Mouse (Mus musculus) liver, embryonic 11.5 days (tissue): ENCODE measurements at regions not wholly inside any gene's neighbourhood (a gene's known extent, or its start where the extent isn't known, plus 50 kb on each side); places are given as distances from the start of the nearest gene placed in this dataset.

Experiments used
- ATAC-seq: fragments of 200-750 bp; cut with Nextera tagmentation; replicated peaks from 2 replicates; pipeline ENCODE4 v1.8.0; 2017; ENCODE audit warnings: moderate number of reproducible peaks, mild to moderate bottlenecking, moderate TSS enrichment, moderate library complexity; ENCODE audit not compliant: low FRiP score
- DNase-seq: peaks from one replicate; pipeline ENCODE4 v3.0.0-alpha.2; 2017; ENCODE audit warnings: low spot score
- H3K27ac ChIP-seq: fragments of 300-500 bp; sonication (generic); 2 replicates; pipeline ENCODE4 v1.5.1; 2014; ENCODE audit warnings: mild to moderate bottlenecking, low read depth, low read length, control low read depth
- H3K27me3 ChIP-seq: fragments of 300-500 bp; sonication (generic); replicated peaks from 2 replicates; pipeline ENCODE4 v1.6.1; 2014; ENCODE audit warnings: low read length, mixed read lengths; ENCODE audit not compliant: control insufficient read depth, insufficient read depth
- H3K36me3 ChIP-seq: fragments of 300-500 bp; sonication (generic); 2 replicates; pipeline ENCODE4 v1.6.1; 2014; ENCODE audit warnings: mild to moderate bottlenecking, low read length, moderate library complexity, mixed read lengths; ENCODE audit not compliant: control insufficient read depth, insufficient read depth
- H3K4me1 ChIP-seq: fragments of 300-500 bp; sonication (generic); replicated peaks from 2 replicates; pipeline ENCODE4 v1.6.1; 2014; ENCODE audit warnings: low read length, mixed read lengths; ENCODE audit not compliant: control insufficient read depth, insufficient read depth
- H3K4me2 ChIP-seq: fragments of 300-500 bp; sonication (generic); 2 replicates; pipeline ENCODE4 v1.6.1; 2014; ENCODE audit warnings: mild to moderate bottlenecking, control low read depth, moderate library complexity
- H3K4me3 ChIP-seq: fragments of 300-500 bp; sonication (generic); 2 replicates; pipeline ENCODE4 v1.5.1; 2014; ENCODE audit warnings: low read depth, low read length, control low read depth
- H3K9ac ChIP-seq: fragments of 300-500 bp; sonication (generic); 2 replicates; pipeline ENCODE4 v1.6.1; 2014; ENCODE audit warnings: low read depth, low read length, control low read depth
- H3K9me3 ChIP-seq: fragments of 300-500 bp; sonication (generic); 2 replicates; pipeline ENCODE4 v1.6.1; 2016; ENCODE audit warnings: low read length, inconsistent platforms, mixed read lengths; ENCODE audit not compliant: control insufficient read depth
- WGBS: fragments of 180-500 bp; shearing (Covaris S2); extraction: QIAGEN DNeasy Blood & Tissue Kit; methylation state at CpG from one replicate; pipeline ENCODE4 v1.1.7; 2014; 5-methylcytosine and 5-hydroxymethylcytosine counted together

DNA sequence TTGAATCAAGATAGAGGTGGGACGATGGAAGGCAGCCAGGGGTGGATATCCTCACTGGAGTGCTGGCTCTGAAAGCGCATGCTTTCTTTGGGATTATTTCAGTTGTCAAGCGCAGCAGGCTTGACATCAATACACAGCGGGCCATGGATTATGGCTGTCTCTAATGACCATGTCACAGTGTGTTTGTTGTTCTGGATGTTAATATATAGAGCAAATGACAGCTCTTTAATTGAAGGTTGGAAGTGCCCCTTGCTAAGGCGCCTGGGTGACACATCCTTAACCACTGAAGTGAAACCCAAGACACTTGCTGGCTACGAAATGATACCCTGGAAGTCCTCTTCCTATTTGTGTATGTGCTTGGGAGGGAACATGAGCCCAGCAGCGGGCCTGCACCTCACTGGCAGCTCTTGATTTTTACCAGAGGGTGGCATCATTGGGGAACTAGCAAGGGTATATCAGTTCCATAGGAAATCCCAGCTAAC lies 200.5 kb upstream of the Rasgrp1 start:
- Histone ChIP-seq H3K9ac (no peak overlapping the region), H3K36me3 (no peaks in the 10 kb centered on the region), H3K4me3 (no peak overlapping the region), H3K27me3 (no peaks in the 10 kb centered on the region), H3K4me1 (no peaks in the 10 kb centered on the region), H3K4me2 (no peak overlapping the region), H3K9me3 (no peaks in the 10 kb centered on the region), H3K27ac (no peak overlapping the region)
- DNase-seq (no peak), ATAC-seq (no peak)
- WGBS, result 76% methylated on average over 7 of the region's 7 CpGs

DNA sequence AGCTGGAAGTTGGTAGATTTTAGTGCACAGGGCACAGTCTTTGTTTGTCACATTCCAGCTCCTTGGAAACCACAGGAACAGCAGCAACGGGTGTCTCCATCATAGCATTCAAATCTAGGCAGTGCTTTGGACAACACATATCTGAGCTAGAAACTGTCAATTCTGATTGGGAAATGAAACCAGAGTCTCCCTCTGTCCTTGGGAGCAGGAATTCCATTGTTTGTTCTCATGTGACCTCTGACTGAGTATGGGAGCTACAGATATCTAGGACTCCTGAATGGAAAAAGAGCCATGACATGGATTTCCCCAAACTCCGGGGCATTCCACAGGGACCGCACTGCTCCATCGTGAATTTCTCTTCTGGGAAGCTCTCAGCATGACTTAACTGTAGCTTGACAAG lies 205.5 kb upstream of the Rasgrp1 start:
- ATAC-seq (no peak; the same call in 1 of the 2 replicates), DNase-seq (no peak)
- H3K27ac ChIP-seq, result no peak overlapping the region
- H3K27me3 ChIP-seq, result no peaks in the 10 kb centered on the region
- no peak overlapping the region for H3K9ac ChIP-seq
- 80% methylated on average over 4 of the region's 4 CpGs for WGBS
- H3K4me3 ChIP-seq, result no peak overlapping the region
- no peaks in the 10 kb centered on the region for H3K36me3 ChIP-seq
- no peaks in the 10 kb centered on the region for H3K4me1 ChIP-seq
- H3K4me2 ChIP-seq, result no peak overlapping the region
- H3K9me3 ChIP-seq, result no peaks in the 10 kb centered on the region

DNA sequence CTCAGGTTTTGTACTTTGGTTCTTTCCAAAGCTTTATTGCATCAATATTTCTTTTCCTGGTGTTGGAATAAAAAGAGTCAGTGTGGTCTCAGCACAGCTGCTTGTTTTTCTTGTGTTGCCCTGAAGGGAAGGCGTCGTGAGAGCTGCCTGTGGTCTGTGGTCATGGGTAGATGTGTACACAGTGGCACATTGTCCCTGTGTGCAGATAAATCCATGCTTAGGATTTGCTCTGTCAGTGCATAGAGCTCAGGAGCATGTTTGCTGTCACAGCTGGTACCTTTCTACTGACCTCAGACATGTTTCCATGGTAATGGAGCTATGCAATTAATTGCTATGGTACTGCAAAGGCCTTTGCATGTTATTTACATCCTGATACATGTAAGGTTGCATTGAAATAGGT lies 213.5 kb upstream of the Rasgrp1 start:
- H3K4me2 ChIP-seq, result no peak overlapping the region
- no peak overlapping the region for H3K27ac ChIP-seq
- H3K9me3 ChIP-seq, result no peaks in the 10 kb centered on the region
- no peaks in the 10 kb centered on the region for H3K27me3 ChIP-seq
- no peak overlapping the region for H3K4me3 ChIP-seq
- no peak overlapping the region for H3K9ac ChIP-seq
- WGBS, result 73% methylated on average over 2 of the region's 2 CpGs
- DNase-seq (no peak), ATAC-seq (no peak)
- no peaks in the 10 kb centered on the region for H3K4me1 ChIP-seq
- no peaks in the 10 kb centered on the region for H3K36me3 ChIP-seq

DNA sequence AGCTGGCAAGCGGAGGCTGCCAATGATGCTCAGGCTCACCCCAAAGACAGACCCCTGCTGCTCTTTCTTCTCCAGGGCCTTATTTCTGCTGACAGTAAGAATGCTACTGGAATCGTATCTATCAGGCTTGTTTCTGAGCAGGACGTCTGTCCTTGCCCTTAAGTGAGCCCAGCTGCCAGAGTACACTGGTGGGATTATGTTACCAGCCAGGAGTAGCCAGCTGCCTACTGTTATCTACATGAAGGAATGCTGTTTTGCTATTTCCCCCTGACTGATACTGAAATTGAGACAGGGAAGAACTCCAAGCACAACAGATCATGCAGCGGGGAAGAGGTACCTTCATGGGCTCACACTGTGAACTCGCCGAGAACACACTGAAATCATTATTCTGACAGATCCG lies 228.2 kb upstream of the Rasgrp1 start:
- DNase-seq (no peak), ATAC-seq (no peak)
- Histone ChIP-seq H3K4me3 (no peak overlapping the region), H3K9ac (no peak overlapping the region), H3K4me2 (no peak overlapping the region), H3K4me1 (no peaks in the 10 kb centered on the region), H3K36me3 (no peaks in the 10 kb centered on the region), H3K27ac (no peak overlapping the region), H3K27me3 (no peaks in the 10 kb centered on the region), H3K9me3 (no peaks in the 10 kb centered on the region)
- WGBS, result 66% methylated on average over 7 of the region's 7 CpGs

DNA sequence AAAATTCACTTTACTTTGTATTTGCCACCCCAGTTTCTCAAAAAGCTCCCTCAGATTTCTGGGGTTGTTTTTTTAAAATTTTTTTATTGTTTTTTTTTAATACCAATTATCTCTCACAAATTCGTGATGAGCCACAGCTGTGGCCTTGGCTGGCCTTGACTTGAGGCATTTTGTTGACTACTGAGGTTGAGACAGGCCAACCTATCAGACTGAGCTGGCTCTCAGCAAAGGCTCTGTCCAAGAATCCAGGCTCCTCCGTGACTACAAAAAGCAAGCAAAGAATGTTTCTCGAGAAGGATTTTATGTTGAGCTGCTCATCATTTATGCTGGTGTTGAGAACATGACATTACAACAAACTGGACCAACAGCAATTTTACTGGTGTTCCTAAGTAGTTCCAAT lies 244.6 kb upstream of the Rasgrp1 start:
- ATAC-seq, result no peak
- H3K9me3 ChIP-seq, result no peaks in the 10 kb centered on the region
- no peak overlapping the region for H3K9ac ChIP-seq
- H3K4me1 ChIP-seq, result no peaks in the 10 kb centered on the region
- H3K27me3 ChIP-seq, result no peaks in the 10 kb centered on the region
- H3K36me3 ChIP-seq, result no peaks in the 10 kb centered on the region
- DNase-seq, result no peak
- WGBS, result 70% methylated on average over 3 of the region's 3 CpGs
- no peak overlapping the region for H3K27ac ChIP-seq
- no peak overlapping the region for H3K4me2 ChIP-seq
- no peak overlapping the region for H3K4me3 ChIP-seq

DNA sequence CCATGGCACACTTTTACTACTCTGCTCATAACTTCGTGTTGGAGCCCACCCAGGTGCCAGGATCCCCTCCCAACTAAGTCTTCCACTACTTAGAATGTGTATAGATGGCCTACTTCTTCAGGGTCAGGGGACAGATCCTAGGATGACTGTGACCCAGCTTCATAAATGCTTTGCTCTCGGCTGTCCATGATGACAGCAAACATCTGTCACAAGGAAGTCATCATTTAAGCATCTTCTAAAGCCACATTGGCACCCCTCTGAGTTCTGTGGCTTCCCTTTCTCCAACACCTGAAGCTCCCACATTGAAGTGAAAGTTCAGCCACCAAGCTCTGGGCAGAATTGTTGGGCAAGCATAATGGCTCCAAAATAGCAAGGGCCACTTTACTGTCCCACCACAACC lies 252.2 kb upstream of the Rasgrp1 start:
- H3K9me3 ChIP-seq, result no peaks in the 10 kb centered on the region
- H3K27me3 ChIP-seq, result no peaks in the 10 kb centered on the region
- DNase-seq, result no peak
- no peak overlapping the region for H3K4me3 ChIP-seq
- no peak overlapping the region for H3K4me2 ChIP-seq
- ATAC-seq, result no peak
- H3K9ac ChIP-seq, result no peak overlapping the region
- H3K36me3 ChIP-seq, result no peaks in the 10 kb centered on the region
- H3K4me1 ChIP-seq, result no peaks in the 10 kb centered on the region
- WGBS, result 46% methylated on average over 2 of the region's 2 CpGs
- H3K27ac ChIP-seq, result no peak overlapping the region

DNA sequence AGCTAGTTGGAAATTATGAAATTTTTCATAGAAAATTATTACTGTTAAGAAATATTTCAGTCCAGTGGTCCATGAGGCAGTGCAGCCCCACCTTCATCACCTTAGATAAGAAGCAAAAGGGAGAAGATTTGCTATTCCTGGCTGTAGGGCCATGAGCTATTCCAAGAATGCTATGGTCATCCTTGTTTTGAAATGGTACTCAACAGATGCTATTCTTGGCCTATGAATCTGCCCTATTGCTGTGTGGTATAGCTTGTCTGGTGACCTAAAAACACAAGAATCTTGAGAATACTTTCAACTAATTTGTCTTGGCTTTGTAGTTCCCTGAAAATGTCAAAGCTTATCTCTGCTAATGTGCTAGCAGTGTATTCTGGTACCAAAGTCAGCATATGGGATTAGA lies 254.8 kb upstream of the Rasgrp1 start:
- Histone ChIP-seq H3K4me2 (no peak overlapping the region), H3K27ac (no peak overlapping the region), H3K4me1 (no peaks in the 10 kb centered on the region), H3K27me3 (no peaks in the 10 kb centered on the region), H3K36me3 (no peaks in the 10 kb centered on the region), H3K9me3 (no peaks in the 10 kb centered on the region), H3K9ac (no peak overlapping the region), H3K4me3 (no peak overlapping the region)
- DNase-seq (no peak), ATAC-seq (no peak)

DNA sequence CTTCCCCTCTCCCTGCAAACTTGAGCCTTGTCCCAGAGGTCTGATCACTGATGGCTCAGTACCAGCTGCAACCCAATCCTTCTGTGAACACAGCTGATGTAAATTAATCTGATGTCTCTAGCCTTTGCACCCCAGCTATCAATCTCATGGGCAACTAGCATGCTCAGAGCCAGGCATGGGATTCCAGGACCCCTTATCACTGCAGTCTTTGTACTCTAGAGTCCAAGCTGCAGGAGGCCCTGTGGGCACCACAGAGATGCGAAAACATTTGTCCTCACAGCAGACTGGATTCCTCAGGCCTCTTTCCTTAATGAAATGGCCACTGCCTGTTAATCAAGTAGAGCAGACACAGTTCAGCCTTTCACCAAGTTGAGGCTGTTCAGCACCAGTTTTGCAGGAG lies 272.0 kb upstream of the Rasgrp1 start:
- Histone ChIP-seq H3K27me3 (no peaks in the 10 kb centered on the region), H3K9me3 (no peaks in the 10 kb centered on the region), H3K9ac (no peak overlapping the region), H3K27ac (no peak overlapping the region), H3K36me3 (no peaks in the 10 kb centered on the region), H3K4me3 (no peak overlapping the region), H3K4me1 (no peaks in the 10 kb centered on the region), H3K4me2 (no peak overlapping the region)
- DNase-seq (no peak), ATAC-seq (no peak)
- WGBS, result 61% methylated on average over 1 of the region's 1 CpGs

DNA sequence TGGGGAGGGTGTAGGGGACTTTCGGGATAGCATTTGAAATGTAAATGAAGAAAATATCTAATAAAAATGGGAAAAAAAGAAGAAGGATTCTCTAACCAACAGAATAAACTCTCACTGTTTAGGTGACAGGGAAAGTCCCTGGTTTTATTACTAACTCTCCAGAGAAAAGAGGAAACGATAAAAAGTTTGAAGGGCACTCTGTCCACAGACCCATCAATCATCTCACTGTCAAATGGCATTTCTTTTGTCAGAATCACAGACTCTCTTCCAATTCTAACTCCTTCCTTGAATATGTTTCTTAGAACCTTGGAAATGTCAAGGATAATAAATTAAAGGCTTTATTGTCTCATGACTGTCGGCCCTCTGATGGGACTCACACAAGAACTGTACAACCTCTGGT lies 275.3 kb upstream of the Rasgrp1 start:
- WGBS, result 79% methylated on average over 3 of the region's 3 CpGs
- no peaks in the 10 kb centered on the region for H3K27me3 ChIP-seq
- ATAC-seq, result no peak

More for the DNA sequence above, 275.3 kb upstream of the Rasgrp1 start:
- H3K27ac ChIP-seq, result no peak overlapping the region
- no peak overlapping the region for H3K4me2 ChIP-seq
- no peak overlapping the region for H3K4me3 ChIP-seq
- no peaks in the 10 kb centered on the region for H3K36me3 ChIP-seq
- no peaks in the 10 kb centered on the region for H3K4me1 ChIP-seq
- DNase-seq, result no peak
- no peaks in the 10 kb centered on the region for H3K9me3 ChIP-seq
- H3K9ac ChIP-seq, result no peak overlapping the region
